Mouse (Mus musculus) ZHBTc4 (cell line): ENCODE results near the gene Olfr872.
"Not testable (repeated sequence)": the region's sequence is repeated elsewhere in the genome, so short reads cannot be mapped to it uniquely, and the experiment has no call there.

ENCODE experiments used
- DNase-seq: peaks from one replicate; pipeline ENCODE4 v3.0.0-alpha.2; 2011; ENCODE audit warnings: low read depth, low spot score

Olfr872 gene

DNA sequence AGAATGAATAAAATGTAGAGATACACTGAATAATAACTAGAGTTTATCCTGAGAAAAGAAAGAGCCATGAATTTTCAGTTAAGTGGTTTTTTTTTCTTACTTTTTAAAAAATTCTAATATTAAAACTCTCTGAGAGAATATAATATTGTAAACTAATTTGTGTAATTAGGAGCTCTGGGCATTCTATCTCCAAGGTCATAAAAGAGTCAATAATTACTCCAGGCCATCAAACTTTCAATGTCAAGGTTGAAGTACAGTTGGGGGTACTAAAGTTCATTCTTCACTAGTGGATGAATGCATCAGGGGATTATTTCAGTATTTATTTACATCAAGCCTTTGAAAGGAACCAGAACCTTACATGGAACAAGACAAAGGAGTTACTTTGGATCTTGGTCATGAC is at the start of gene Olfr872:
Gene Olfr872, plus strand, starts transcription at position 301 of the 400 bp plus-strand sequence.
- no peak for DNase-seq

- peak; percentile 82 for DNase-seq
These were observed 34.8 kb upstream of the Olfr872 start for GRCm38 (mm10) chr9:20202131-20202530.

- DNase-seq = not testable (repeated sequence)
These were observed 33.4 kb upstream of the Olfr872 start for GRCm38 (mm10) chr9:20203413-20203984.

GRCm38 (mm10) chr9:20210812-20211211 is 26.1 kb upstream of the Olfr872 start:
- no peak for DNase-seq

GRCm38 (mm10) chr9:20211477-20211876 is 25.4 kb upstream of the Olfr872 start:
- DNase-seq = no peak

GRCm38 (mm10) chr9:20211907-20212306 is 25.0 kb upstream of the Olfr872 start, which contains the start of gene Olfr871:
Gene Olfr871 (plus strand): TSS chr9:20212207.
- no peak for DNase-seq

DNA sequence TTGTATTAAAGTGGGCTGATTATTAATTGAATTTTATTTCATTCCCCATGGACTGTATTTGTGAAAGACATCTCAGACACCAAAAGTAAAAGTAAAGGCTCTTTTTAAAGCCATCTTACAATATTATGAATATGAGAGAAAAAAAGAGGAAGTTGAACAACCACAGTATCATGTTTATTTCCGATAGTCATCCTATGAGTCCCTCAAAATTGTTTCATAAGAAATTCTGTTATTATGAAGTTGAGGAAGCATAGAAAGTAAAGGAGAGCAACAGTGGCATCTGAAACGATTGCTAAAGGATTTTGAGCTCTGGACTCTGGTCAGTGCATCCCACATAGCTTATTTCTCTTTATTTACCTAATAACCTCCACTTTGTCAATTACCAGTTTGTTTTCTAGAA is 459 bp downstream of the Olfr872 start:
- no peak for DNase-seq

DNA sequence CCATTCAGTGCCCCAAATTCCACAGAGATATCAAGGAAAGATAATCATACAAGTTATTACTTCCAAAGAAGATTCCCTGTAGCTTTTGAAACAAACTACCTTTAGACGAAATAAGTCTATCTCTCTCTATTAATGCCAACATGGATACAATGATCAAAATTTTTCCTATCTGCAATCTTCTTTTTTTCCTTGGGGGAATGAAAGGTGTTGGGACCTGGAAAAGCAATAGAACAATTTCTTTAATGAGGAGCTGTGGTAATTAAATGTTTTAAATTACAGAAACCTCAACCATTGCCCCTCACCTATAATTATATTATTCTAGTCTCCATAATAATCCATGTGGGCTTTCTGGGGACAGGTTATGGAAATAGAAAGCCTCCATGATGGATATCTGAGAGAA is 45.1 kb downstream of the Olfr872 start, which contains the start of gene Olfr39:
Gene Olfr39, plus strand, starts transcription at position 301 of the 400 bp plus-strand sequence.
- DNase-seq = no peak

- peak; percentile 77 for DNase-seq
These were observed 58.6 kb downstream of the Olfr872 start for GRCm38 (mm10) chr9:20295562-20295961.

DNA sequence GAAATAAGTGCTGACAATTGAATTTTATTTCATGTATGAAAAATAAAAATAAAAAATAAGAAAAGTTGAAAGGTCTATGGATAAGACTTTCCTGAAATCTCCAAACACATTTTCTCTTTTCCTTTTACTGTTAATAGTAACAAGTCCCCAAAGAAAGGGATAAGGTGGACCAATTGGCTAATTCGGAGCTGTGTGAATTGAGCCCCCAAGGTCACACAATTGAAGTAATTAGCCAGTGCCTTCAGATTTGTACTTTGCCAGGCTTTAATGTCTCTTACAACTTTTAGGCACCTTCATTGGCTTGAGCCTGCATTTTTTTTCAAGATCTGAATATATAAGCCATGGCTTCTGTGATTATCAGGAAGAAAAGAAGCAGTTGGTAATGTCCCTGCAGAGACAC is 61.3 kb downstream of the Olfr872 start, which contains the start of gene Olfr873:
Gene Olfr873, plus strand, starts transcription at position 301 of the 400 bp plus-strand sequence.
- no peak for DNase-seq
